In genomic region chr4:153944261-153944660, GRCm38 (mm10) we compare ENCODE assay signal across 14 mouse cellular contexts.
"Had no signal": no experiment of that assay in that cellular context is flagged by ENCODE, and none has a peak within 500 bp of the region (broad histone marks: within the 10 kb centered on the region; RNA-seq: fewer than 3 reads in every experiment).

No protein-coding gene starts in this region.

- H3K36me3 ChIP-seq: limb, embryonic 12.5 days; liver, embryonic 13.5 days; lung, embryonic 15.5 days; stomach, embryonic 15.5 days had no signal

- H3K27ac ChIP-seq: limb, embryonic 12.5 days; liver, embryonic 13.5 days; lung, embryonic 15.5 days; macrophage; stomach, embryonic 15.5 days had no signal

- H3K4me2 ChIP-seq: limb, embryonic 12.5 days; liver, embryonic 13.5 days; lung, embryonic 15.5 days; midbrain, embryonic 11.5 days; stomach, embryonic 15.5 days had no signal

- DNase-seq: kidney, adult 8-10 months; liver; liver, embryonic 13.5 days; liver, postnatal 0 days; lung, postnatal 14 days; right cerebral cortex, postnatal 14 days; thymus, adult 2 months; thymus, postnatal 25 days had no signal

- H3K9me3 ChIP-seq: limb, embryonic 12.5 days; liver, embryonic 13.5 days; lung, embryonic 15.5 days; megakaryocyte, embryonic 14.5 days; stomach, embryonic 15.5 days had no signal

- H3K9ac ChIP-seq: limb, embryonic 12.5 days; liver, embryonic 13.5 days; liver, postnatal 0 days; lung, embryonic 15.5 days; stomach, embryonic 15.5 days had no signal

- H3K27me3 ChIP-seq: stomach, embryonic 15.5 days had no signal

- H3K4me3 ChIP-seq: limb, embryonic 12.5 days; liver, embryonic 13.5 days; lung, embryonic 15.5 days; megakaryocyte, embryonic 14.5 days; stomach, embryonic 15.5 days had no signal

- ATAC-seq: liver, postnatal 0 days had no signal

- H3K4me1 ChIP-seq: lung, embryonic 15.5 days had no signal
